Mouse (Mus musculus) lung, postnatal 0 days (tissue): ENCODE measurements around the gene Tomm40.

Experiments
- CTCF ChIP-seq: IDR thresholded peaks from 2 replicates; pipeline ENCODE4 v1.5.1; 2016; ENCODE audit warnings: antibody characterized with exemption, mild to moderate bottlenecking
- EP300 ChIP-seq: IDR thresholded peaks from 2 replicates; pipeline ENCODE4 v1.6.1; 2016; ENCODE audit warnings: antibody characterized with exemption, mild to moderate bottlenecking, control low read depth

DNA sequence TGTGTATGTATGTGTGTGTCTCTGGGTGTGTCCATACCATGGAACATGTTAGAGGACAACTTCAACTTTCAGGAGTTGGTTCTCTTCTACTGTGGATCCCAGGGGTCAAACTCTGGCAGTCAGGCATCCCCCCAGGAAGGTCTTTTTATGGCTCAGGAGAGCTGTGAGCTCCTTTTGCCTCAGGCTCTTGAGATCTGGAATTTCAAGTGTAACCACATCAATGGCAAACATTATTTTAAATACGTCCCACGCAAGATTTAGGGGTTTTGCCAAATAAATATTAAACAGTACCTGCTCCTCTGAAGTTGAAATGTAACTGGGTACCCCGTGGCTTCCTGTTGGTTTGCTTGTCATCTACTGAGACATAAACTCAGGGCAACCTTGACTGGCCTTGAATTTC, 32.3 kb downstream of the Tomm40 start:
- TF ChIP-seq CTCF (no peak), EP300 (no peak)
